Mouse (Mus musculus) kidney, adult 2 months (tissue): Measurements from ENCODE around the gene Fancd2os. TPM values are rescaled to one million over a fixed set of nuclear protein-coding genes. Genes with fewer than 3 reads are reported as not detected.

Experiments used
- DNase-seq: peaks from one replicate; pipeline ENCODE4 v3.0.0; 2021
- H3K27ac ChIP-seq: fragments of 200-500 bp; 2 replicates; pipeline ENCODE4 v1.5.1; 2012; ENCODE audit warnings: low read depth, low read length, control low read depth, inconsistent platforms; ENCODE audit not compliant: insufficient read depth
- H3K27me3 ChIP-seq: fragments of 200-500 bp; replicated peaks from 2 replicates; pipeline ENCODE4 v1.6.1; 2012; ENCODE audit warnings: mild to moderate bottlenecking, moderate library complexity, low read length, inconsistent platforms; ENCODE audit not compliant: control insufficient read depth, insufficient read depth
- H3K36me3 ChIP-seq: fragments of 200-500 bp; 2 replicates; pipeline ENCODE4 v1.6.1; 2012; ENCODE audit warnings: mild to moderate bottlenecking, moderate library complexity, low read length, inconsistent platforms; ENCODE audit not compliant: control insufficient read depth, insufficient read depth
- H3K4me1 ChIP-seq: fragments of 200-500 bp; 2 replicates; pipeline ENCODE4 v1.6.1; 2011; ENCODE audit warnings: low read length; ENCODE audit not compliant: control insufficient read depth, insufficient read depth
- H3K4me3 ChIP-seq: fragments of 200-500 bp; 2 replicates; pipeline ENCODE4 v1.5.1; 2011; ENCODE audit warnings: mild to moderate bottlenecking, low read depth, low read length, control low read depth; ENCODE audit not compliant: insufficient read depth
- CTCF ChIP-seq: fragments of 200-500 bp; conservative IDR thresholded peaks from 2 replicates; pipeline ENCODE4 v1.5.1; 2011; ENCODE audit warnings: low read depth, mild to moderate bottlenecking, control low read depth, low read length, moderate library complexity, mixed read lengths; ENCODE audit not compliant: insufficient read depth, insufficient read length
- POLR2A ChIP-seq: fragments of 200-500 bp; IDR thresholded peaks from one replicate; pipeline ENCODE4 v1.6.1; 2011; ENCODE audit warnings: low read depth, low read length, control low read depth
- WGBS: fragments of 180-500 bp; shearing (Covaris S2); methylation state at CpG from one replicate; pipeline ENCODE4 v1.1.7; 2018; 5-methylcytosine and 5-hydroxymethylcytosine counted together
- polyA plus RNA-seq: library from polyadenylated mRNA; depleted of rRNA; stranded (reverse); fragments of >200 nt; gene quantifications from 2 replicates; pipeline ENCODE4 v1.2.3, GENCODE M21; 2012

The Fancd2os gene
- polyA plus RNA-seq, 1 experiment = 1.3 TPM

DNA sequence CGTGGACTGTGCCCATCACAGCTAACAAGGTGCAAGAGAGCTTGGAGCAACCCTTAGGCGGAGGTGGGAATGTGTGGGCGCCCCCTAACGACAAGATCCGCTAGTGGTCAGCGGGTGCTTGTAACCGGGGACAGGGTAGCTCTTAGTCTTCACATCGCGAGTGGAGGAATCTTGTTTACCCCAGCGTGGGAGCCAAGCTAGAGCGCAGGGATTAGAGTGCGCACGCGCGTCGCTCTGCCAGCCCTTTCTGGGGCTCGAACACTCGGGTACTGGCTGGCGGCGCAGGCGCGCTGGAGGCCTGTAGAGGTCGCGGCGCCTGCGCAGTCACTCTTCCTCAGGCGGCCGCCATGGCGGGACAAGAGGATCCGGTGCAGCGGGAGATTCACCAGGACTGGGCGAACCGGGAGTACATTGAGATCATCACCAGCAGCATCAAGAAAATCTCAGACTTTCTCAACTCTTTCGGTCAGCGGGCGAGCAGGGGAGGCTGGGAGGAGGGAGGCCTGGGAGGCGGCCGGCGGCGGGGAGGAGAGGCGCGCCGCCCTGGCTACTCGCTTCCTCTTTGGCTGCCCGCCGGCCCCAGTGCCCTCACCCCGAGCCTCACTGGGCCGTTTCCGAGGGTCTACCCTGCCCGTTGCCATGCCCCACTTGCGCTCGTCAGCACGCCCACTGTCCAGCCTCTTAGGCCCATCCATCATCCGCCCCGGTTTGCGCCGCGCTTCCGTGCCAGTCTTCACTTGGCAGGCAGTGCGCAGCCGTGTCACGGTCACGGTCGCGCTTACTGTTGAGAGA, 4.1 kb upstream of the Fancd2os start, which contains the start of gene Brk1:
TSS of gene Brk1 (plus strand) at position 341 of the 792 bp plus-strand sequence.
- peak within 1 kb of the TSS; percentile 80 for H3K27ac ChIP-seq
- H3K4me1 ChIP-seq = peaks cover 6% of the 10 kb centered on the region; the same call in 1 of the 2 replicates
- WGBS = under 1% methylated on average over 65 of the region's 65 CpGs
- H3K4me3 ChIP-seq = peak within 1 kb of the TSS; percentile 92
- no peaks in the 10 kb centered on the region for H3K36me3 ChIP-seq
- DNase-seq = peak; percentile 94
- no peaks in the 10 kb centered on the region for H3K27me3 ChIP-seq
- TF ChIP-seq POLR2A = peak; percentile 29
- TF ChIP-seq CTCF = peak; percentile 49

GRCm38 (mm10) chr6:113603993-113604392, 3.5 kb upstream of the Fancd2os start:
- 58% methylated on average over 12 of the region's 12 CpGs for whole genome bisulfite sequencing
- H3K4me3 ChIP-seq = peak overlapping the region; percentile 92; the same call in 1 of the 2 replicates
- no peak for DNase-seq
- H3K36me3 ChIP-seq = no peaks in the 10 kb centered on the region
- H3K27me3 ChIP-seq = no peaks in the 10 kb centered on the region
- H3K27ac ChIP-seq = peak overlapping the region; percentile 80; the same call in 1 of the 2 replicates
- TF ChIP-seq CTCF (no peak), POLR2A (no peak)
- H3K4me1 ChIP-seq = peaks cover 6% of the 10 kb centered on the region; the same call in 1 of the 2 replicates

GRCm38 (mm10) chr6:113602821-113603220, 2.3 kb upstream of the Fancd2os start:
- H3K4me3 ChIP-seq = no peak overlapping the region
- TF ChIP-seq CTCF (no peak), POLR2A (no peak)
- whole genome bisulfite sequencing = 92% methylated on average over 6 of the region's 6 CpGs
- H3K4me1 ChIP-seq = peaks cover 3% of the 10 kb centered on the region; the same call in 1 of the 2 replicates
- H3K27me3 ChIP-seq = no peaks in the 10 kb centered on the region
- H3K36me3 ChIP-seq = no peaks in the 10 kb centered on the region
- no peak overlapping the region for H3K27ac ChIP-seq
- no peak for DNase-seq

DNA sequence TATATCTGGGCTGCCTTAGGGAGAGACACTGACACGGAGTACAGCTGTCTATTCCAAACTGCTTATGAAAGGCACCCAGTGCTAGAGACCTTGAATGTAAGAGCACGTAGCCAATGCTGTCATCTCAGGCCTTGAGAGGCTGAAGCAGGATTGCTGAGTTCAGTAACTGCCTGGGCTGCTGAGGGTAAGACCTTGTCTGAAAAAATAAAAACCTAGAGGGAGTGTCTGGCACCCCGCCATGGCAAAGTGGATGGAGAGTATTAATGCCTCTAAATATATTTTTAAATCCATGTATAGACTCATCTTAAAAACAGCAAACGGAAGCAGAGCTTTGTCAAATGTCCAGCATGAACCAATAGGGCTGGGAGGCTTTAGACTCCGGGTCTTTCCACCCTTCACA, 682 bp downstream of the Fancd2os start:
- Histone ChIP-seq H3K4me3 (no peak overlapping the region), H3K4me1 (no peaks in the 10 kb centered on the region), H3K36me3 (no peaks in the 10 kb centered on the region), H3K27me3 (no peaks in the 10 kb centered on the region), H3K27ac (no peak overlapping the region)
- DNase-seq = no peak
- TF ChIP-seq CTCF (no peak), POLR2A (no peak)
- 70% methylated on average over 5 of the region's 5 CpGs for WGBS

DNA sequence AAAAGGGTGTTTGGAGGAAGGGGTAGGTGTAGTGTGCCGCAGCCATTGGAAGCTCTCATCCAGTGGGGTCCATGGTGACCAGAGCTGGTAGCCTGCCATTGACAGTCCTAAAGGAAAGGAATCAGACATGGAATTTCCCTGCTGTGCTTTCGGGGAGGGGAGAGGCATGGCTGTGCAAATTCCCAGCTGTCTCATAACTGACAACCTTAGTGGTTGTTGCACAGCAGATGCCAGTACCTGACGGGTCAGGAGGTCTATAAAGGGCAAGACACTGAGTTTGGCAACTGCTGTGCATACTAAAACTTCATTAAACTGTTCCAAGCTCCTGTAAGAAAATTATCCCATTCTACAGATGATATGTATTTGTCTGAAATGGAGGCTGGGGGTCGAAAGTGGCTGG, 2.6 kb downstream of the Fancd2os start:
- Histone ChIP-seq H3K27me3 (no peaks in the 10 kb centered on the region), H3K4me3 (no peak overlapping the region), H3K27ac (no peak overlapping the region), H3K36me3 (no peaks in the 10 kb centered on the region), H3K4me1 (no peaks in the 10 kb centered on the region)
- DNase-seq = no peak
- WGBS = 94% methylated on average over 4 of the region's 4 CpGs
- TF ChIP-seq CTCF (no peak), POLR2A (no peak)

DNA sequence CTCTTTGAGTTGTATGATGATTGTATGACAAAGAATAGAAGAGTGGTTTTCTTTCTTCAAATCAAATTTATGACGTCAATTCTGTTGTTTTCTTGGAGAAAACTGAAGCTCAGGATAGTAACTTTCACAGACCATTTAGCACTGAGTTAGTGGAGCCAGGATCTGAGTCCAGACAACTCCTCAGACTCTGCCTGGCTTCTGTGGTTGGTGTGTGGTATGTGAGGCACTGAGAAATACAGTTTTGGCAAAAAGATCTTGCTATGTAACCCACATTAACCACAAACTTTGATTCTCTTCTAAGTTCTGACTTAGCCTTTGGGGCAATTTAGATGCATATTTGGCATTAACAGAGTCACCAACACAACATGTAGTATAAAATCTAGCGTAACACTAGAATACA, 7.9 kb downstream of the Fancd2os start:
- no peak for DNase-seq
- Histone ChIP-seq H3K36me3 (no peaks in the 10 kb centered on the region), H3K4me1 (no peaks in the 10 kb centered on the region), H3K27ac (no peak overlapping the region), H3K4me3 (no peak overlapping the region), H3K27me3 (no peaks in the 10 kb centered on the region)
- 96% methylated on average over 2 of the region's 2 CpGs for WGBS
- TF ChIP-seq CTCF = no peak
- no peak for TF ChIP-seq POLR2A

- Histone ChIP-seq H3K27ac (no peak overlapping the region), H3K36me3 (no peaks in the 10 kb centered on the region), H3K27me3 (no peaks in the 10 kb centered on the region), H3K4me3 (no peak overlapping the region), H3K4me1 (0 out of 2 replicates have a peak, but pooled peaks cover 6% of the 10 kb centered on the region)
- TF ChIP-seq CTCF = no peak
- TF ChIP-seq POLR2A = no peak
- WGBS = 45% methylated on average over 5 of the region's 5 CpGs
- peak; percentile 89 for DNase-seq
These were observed 13.9 kb downstream of the Fancd2os start for GRCm38 (mm10) chr6:113586466-113587183.
